Mouse (Mus musculus): Measurements from ENCODE around the gene Sec1.
"Not testable (repeated sequence)": the region's sequence is repeated elsewhere in the genome, so short reads cannot be mapped to it uniquely, and the experiment has no call there.

Sec1 gene

GRCm38 (mm10) chr7:45679966-45680621 lies 14.1 kb downstream of the Sec1 start:
- peak; percentile 44 for DNase-seq (ENCODE audit: low spot score)

GRCm38 (mm10) chr7:45678513-45678912 lies 15.7 kb downstream of the Sec1 start:
- no peak for DNase-seq (ENCODE audit: low spot score)

GRCm38 (mm10) chr7:45677627-45678295 lies 16.4 kb downstream of the Sec1 start:
- DNase-seq (ENCODE audit: low spot score), result no peak

- no peak for DNase-seq (ENCODE audit: low spot score)
Measured at GRCm38 (mm10) chr7:45668921-45669320, 25.3 kb downstream of the Sec1 start.

- no peak for DNase-seq (ENCODE audit: low spot score)
Measured at GRCm38 (mm10) chr7:45667761-45668160, 26.4 kb downstream of the Sec1 start.

- DNase-seq (ENCODE audit: low spot score), result no peak
Measured at GRCm38 (mm10) chr7:45666161-45666560, 28.0 kb downstream of the Sec1 start, which contains the start of gene Fut2. Gene Fut2, minus strand, starts transcription at chr7:45666394.

GRCm38 (mm10) chr7:45665303-45666138 lies 28.7 kb downstream of the Sec1 start:
- DNase-seq (ENCODE audit: low spot score), result peak; percentile 45

GRCm38 (mm10) chr7:45661702-45662101 lies 32.5 kb downstream of the Sec1 start:
- not testable (repeated sequence) for DNase-seq (ENCODE audit: low spot score)

- no peak for DNase-seq (ENCODE audit: low spot score)
Measured at GRCm38 (mm10) chr7:45660746-45661478, 33.3 kb downstream of the Sec1 start.

GRCm38 (mm10) chr7:45654424-45655047 lies 39.7 kb downstream of the Sec1 start:
- DNase-seq (ENCODE audit: low spot score), result peak; percentile 39

GRCm38 (mm10) chr7:45650484-45650883 lies 43.7 kb downstream of the Sec1 start:
- not testable (repeated sequence) for DNase-seq (ENCODE audit: low spot score)

GRCm38 (mm10) chr7:45649351-45649750 lies 44.9 kb downstream of the Sec1 start:
- no peak for DNase-seq (ENCODE audit: low spot score)

GRCm38 (mm10) chr7:45646671-45647070 lies 47.5 kb downstream of the Sec1 start:
- no peak for DNase-seq (ENCODE audit: low spot score)

- DNase-seq (ENCODE audit: low spot score), result no peak
Measured at GRCm38 (mm10) chr7:45645591-45645971, 48.6 kb downstream of the Sec1 start.

- no peak for DNase-seq (ENCODE audit: low spot score)
Measured at GRCm38 (mm10) chr7:45644872-45645590, 49.2 kb downstream of the Sec1 start.

- peak; percentile 66 for DNase-seq (ENCODE audit: low spot score)
Measured at GRCm38 (mm10) chr7:45644183-45644582, 50.0 kb downstream of the Sec1 start.

GRCm38 (mm10) chr7:45643441-45644178 lies 50.6 kb downstream of the Sec1 start:
- DNase-seq (ENCODE audit: low spot score), result peak; percentile 99

GRCm38 (mm10) chr7:45642503-45643255 lies 51.5 kb downstream of the Sec1 start:
- no peak for DNase-seq (ENCODE audit: low spot score)

GRCm38 (mm10) chr7:45642083-45642482 lies 52.1 kb downstream of the Sec1 start:
- no peak for DNase-seq (ENCODE audit: low spot score)

All from embryo, embryonic 10 days (tissue).